Comparison of ENCODE assay signal across 15 mouse cellular contexts in the genomic region with DNA sequence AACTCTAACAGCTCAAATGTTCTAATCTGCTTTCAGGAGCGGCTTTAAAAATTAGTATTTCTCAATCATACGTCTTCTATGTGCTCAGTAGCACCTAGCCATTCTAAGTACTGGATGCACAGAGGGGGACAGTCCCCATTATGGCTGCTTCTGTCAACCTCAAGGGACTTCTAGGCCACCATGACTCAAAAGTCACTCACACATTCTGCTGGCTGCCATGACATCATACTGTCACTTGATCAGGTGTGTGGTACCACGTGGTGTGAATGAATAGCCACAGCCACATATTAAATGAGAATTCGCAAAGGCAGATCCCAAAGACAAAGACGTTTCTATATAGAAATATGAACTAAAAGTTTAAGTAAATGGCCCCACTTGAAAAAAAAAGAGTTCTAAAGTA.
DNase-seq lines count a peak whose midpoint lies in the region; ATAC-seq lines count a peak whose summit lies in the region.
"Had no signal": no experiment of that assay in that cellular context is flagged by ENCODE, and none has a peak within 500 bp of the region (broad histone marks: within the 10 kb centered on the region; RNA-seq: fewer than 3 reads in every experiment).

No protein-coding gene starts in this region.

- peak; percentile 27 for DNase-seq in lung, postnatal 36 days
- DNase-seq in lung, postnatal 25 days (ENCODE audit: low spot score) = no peak
- no peak for DNase-seq in urinary bladder, adult 2 months (ENCODE audit: low spot score)
- no peak for DNase-seq in left cerebral cortex, adult 9 months (ENCODE audit: low spot score in 2 of 2)
- DNase-seq in c-Kit-positive CD71-positive TER-119-positive erythroid progenitor cells, embryonic 14.5 days (ENCODE audit: low spot score) = no peak
- DNase-seq: cerebellum, adult 2 months; gastrocnemius, adult 2 months; heart, postnatal 14 days; kidney, adult 18-20 months; layer of hippocampus, postnatal 36 days; lung, postnatal 10 days; right cerebral cortex, postnatal 25 days had no signal

- ATAC-seq in activated CD4-positive, CD25-positive, alpha-beta regulatory T cell, adult 4 months = peak; percentile 76
- peak; percentile 29; the same call in 1 of the 2 replicates for ATAC-seq in monocyte, adult 5-6 weeks (replicated peaks; ENCODE audit: insufficient number of reproducible peaks, low FRiP score, low TSS enrichment, poor library complexity, severe bottlenecking)
- ATAC-seq: liver, embryonic 12.5 days had no signal
